Comparison of ENCODE assay signal across 9 mouse cellular contexts in the genomic region with DNA sequence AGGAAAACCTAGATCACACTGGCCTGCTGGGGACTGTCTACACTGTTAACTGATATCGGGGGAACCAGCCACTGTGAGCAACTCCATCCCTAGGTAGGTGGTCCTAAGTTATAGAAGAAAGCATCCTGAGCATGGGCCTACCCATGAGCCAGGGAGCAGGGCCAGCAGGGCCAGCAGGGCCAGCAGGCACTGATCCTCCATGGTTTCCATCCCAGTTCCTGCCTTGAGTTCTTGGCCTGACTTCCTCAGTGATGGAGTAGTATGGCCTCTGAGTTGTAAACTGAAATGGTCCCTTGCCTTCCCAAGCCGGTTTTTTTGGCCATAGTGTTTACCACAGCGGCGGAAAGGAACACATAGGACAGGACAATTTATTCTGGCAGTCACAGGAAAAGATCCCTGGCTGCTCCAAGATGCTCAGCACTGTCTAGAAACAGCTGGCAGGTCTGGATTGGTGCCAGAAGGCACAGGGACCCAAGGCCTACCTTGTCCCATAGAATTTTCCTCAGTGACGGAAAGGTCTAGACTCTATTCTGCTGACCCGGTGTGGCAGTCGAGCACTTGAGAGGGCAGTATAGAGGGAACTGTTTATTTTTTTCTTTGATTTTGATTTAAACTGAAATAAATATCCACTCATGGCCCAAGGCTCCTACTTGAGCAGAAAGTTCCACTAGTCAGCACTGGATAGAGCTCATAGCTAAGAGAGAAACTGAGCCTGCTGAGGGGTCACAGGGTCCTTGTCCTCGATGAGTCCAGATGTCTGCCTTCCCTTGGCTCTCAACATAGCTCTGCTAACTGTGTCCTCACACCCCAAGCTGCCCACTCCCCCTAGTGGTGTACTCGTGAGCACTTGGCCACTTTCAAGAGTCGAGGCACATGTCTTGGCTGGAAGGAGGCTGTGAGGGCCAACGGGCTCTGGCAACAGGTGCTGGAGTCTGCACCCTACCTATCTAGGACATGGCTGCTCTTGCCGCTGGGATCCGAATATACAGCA. TPM values are rescaled to one million over a fixed set of nuclear protein-coding genes. Genes with fewer than 3 reads are reported as not detected.
DNase-seq lines count a peak whose midpoint lies in the region; ATAC-seq and TF ChIP-seq lines count a peak whose summit lies in the region.
"Had no signal": no experiment of that assay in that cellular context is flagged by ENCODE, and none has a peak within 500 bp of the region (broad histone marks: within the 10 kb centered on the region; RNA-seq: fewer than 3 reads in every experiment).

No protein-coding gene starts in this region.

- no peak overlapping the region for H3K4me2 ChIP-seq in hindbrain, embryonic 11.5 days (replicated peaks; ENCODE audit: low read depth, low read length)
- H3K4me2 ChIP-seq: liver, embryonic 15.5 days had no signal

- no peak overlapping the region for H3K9ac ChIP-seq in hindbrain, embryonic 11.5 days (ENCODE audit: low read depth, low read length)
- H3K9ac ChIP-seq: liver, embryonic 15.5 days had no signal

- H3K4me1 ChIP-seq in kidney, adult 2 months (ENCODE audit: control insufficient read depth, insufficient read depth, low read length), result no peaks in the 10 kb centered on the region
- H3K4me1 ChIP-seq in hindbrain, embryonic 11.5 days (replicated peaks; ENCODE audit: control insufficient read depth, insufficient read depth, low read length), result peaks cover 2% of the 10 kb centered on the region; the same call in 1 of the 2 replicates
- H3K4me1 ChIP-seq: liver, embryonic 15.5 days had no signal

- DNase-seq in kidney, postnatal 14 days, result peak; percentile 3
- DNase-seq in kidney, adult 2 months, result no peak
- peak; percentile 1 for DNase-seq in CD4-positive helper T cell, adult 2 months (ENCODE audit: low read depth, low spot score)
- DNase-seq in NIH3T3 (ENCODE audit: low read depth), result peak; percentile 28
- peak; percentile 58 for DNase-seq in hindbrain, embryonic 11.5 days (ENCODE audit: low spot score)
- no peak for DNase-seq in neural tube, embryonic 10.5 days (ENCODE audit: extremely low spot score, low spot score)
- DNase-seq in gastrocnemius, adult 8-10 months (ENCODE audit: low spot score in 2 of 2), result no peak
- DNase-seq: heart, postnatal 36 days had no signal

- H3K27ac ChIP-seq in kidney, adult 2 months (ENCODE audit: insufficient read depth, low read depth, low read length), result no peak overlapping the region
- H3K27ac ChIP-seq in hindbrain, embryonic 11.5 days (ENCODE audit: low read depth, low read length), result no peak overlapping the region
- H3K27ac ChIP-seq: liver, embryonic 15.5 days had no signal

- no peak for TF ChIP-seq CTCF in kidney, adult 2 months (conservative IDR thresholded peaks at IDR 0.05; ENCODE audit: insufficient read depth, insufficient read length, low read depth, low read length)

- no peaks in the 10 kb centered on the region for H3K9me3 ChIP-seq in hindbrain, embryonic 11.5 days (ENCODE audit: control insufficient read depth, low read length)
- H3K9me3 ChIP-seq: liver, embryonic 15.5 days had no signal

- no peaks in the 10 kb centered on the region for H3K27me3 ChIP-seq in kidney, adult 2 months (replicated peaks; ENCODE audit: control insufficient read depth, insufficient read depth, low read length)
- no peaks in the 10 kb centered on the region for H3K27me3 ChIP-seq in hindbrain, embryonic 11.5 days (ENCODE audit: control insufficient read depth, insufficient read depth, low read length)
- H3K27me3 ChIP-seq: liver, embryonic 15.5 days had no signal

- 53% methylated on average over 13 of the region's 13 CpGs for WGBS in kidney, adult 2 months
- 66% methylated on average over 13 of the region's 13 CpGs for WGBS in hindbrain, embryonic 11.5 days

- H3K36me3 ChIP-seq in kidney, adult 2 months (ENCODE audit: control insufficient read depth, insufficient read depth, low read length), result no peaks in the 10 kb centered on the region
- H3K36me3 ChIP-seq in hindbrain, embryonic 11.5 days (ENCODE audit: control insufficient read depth, insufficient read depth, low read length), result no peaks in the 10 kb centered on the region
- H3K36me3 ChIP-seq: liver, embryonic 15.5 days had no signal

- no peak for TF ChIP-seq POLR2A in kidney, adult 2 months (IDR thresholded peaks at IDR 0.05; ENCODE audit: low read depth, low read length)

- no peak overlapping the region for H3K4me3 ChIP-seq in kidney, adult 2 months (ENCODE audit: insufficient read depth, low read depth, low read length)
- H3K4me3 ChIP-seq in hindbrain, embryonic 11.5 days (ENCODE audit: low read depth, low read length), result no peak overlapping the region
- H3K4me3 ChIP-seq: liver, embryonic 15.5 days had no signal

- 0 out of 2 replicates have a peak, but pooled peaks have one; percentile 38 for ATAC-seq in hindbrain, embryonic 11.5 days (ENCODE audit: low FRiP score)

RNA-seq across cellular contexts. Expression of a gene that starts 50.4 kb away (rescaled TPM):
- polyA plus RNA-seq in kidney, adult 2 months (2012; rRNA removed), result 0.03 TPM in 2 replicates
- polyA plus RNA-seq in hindbrain, embryonic 11.5 days (2014; fragmentation: Nextera tagmentation; extraction: Ambion mirVana), result 6.4 and 7.0 TPM in 2 replicates
- total RNA-seq in gastrocnemius, adult 8-10 months (2022), result under 1 TPM in 2 of 4 experiments, not detected in 2; 0.10 to 0.11 TPM
- total RNA-seq: heart, postnatal 36 days had no signal
- polyA plus RNA-seq: liver, embryonic 15.5 days had no signal

Comparison
In these comparisons a context has a peak if more than half of its experiments do, and no peak if none do; other contexts are left out.
1. DNase-seq: peak in kidney, postnatal 14 days (single experiment), CD4-positive helper T cell, adult 2 months (single experiment), NIH3T3 (single experiment) and hindbrain, embryonic 11.5 days (single experiment); none in kidney, adult 2 months (single experiment), neural tube, embryonic 10.5 days (single experiment) and gastrocnemius, adult 8-10 months (0 of 2).